Mouse (Mus musculus) stomach, embryonic 14.5 days (tissue): Measurements from ENCODE around the gene Adgrl3. TPM values are rescaled to one million over a fixed set of nuclear protein-coding genes. Genes with fewer than 3 reads are reported as not detected.

Experiments
- ATAC-seq: fragments of 200-750 bp; cut with Nextera tagmentation; 2 replicates; pipeline ENCODE4 v1.8.0; 2017; ENCODE audit warnings: low read depth, moderate TSS enrichment; ENCODE audit not compliant: insufficient number of reproducible peaks, insufficient read depth, low FRiP score
- H3K27ac ChIP-seq: fragments of 300-500 bp; sonication (generic); 2 replicates; pipeline ENCODE4 v1.5.1; 2014; ENCODE audit warnings: mild to moderate bottlenecking, low read length, moderate library complexity, mixed read lengths
- H3K27me3 ChIP-seq: fragments of 300-500 bp; sonication (generic); 2 replicates; pipeline ENCODE4 v1.6.1; 2014; ENCODE audit warnings: low read length, control low read depth, mixed read lengths; ENCODE audit not compliant: control insufficient read depth, insufficient read depth
- H3K36me3 ChIP-seq: fragments of 300-500 bp; sonication (generic); 2 replicates; pipeline ENCODE4 v1.6.1; 2014; ENCODE audit warnings: mild to moderate bottlenecking, control low read depth, low read length, moderate library complexity, mixed read lengths; ENCODE audit not compliant: control insufficient read depth, insufficient read depth
- H3K4me1 ChIP-seq: fragments of 300-500 bp; sonication (generic); 2 replicates; pipeline ENCODE4 v1.6.1; 2014; ENCODE audit warnings: low read length, control low read depth, mixed read lengths; ENCODE audit not compliant: control insufficient read depth, insufficient read depth
- H3K4me2 ChIP-seq: fragments of 300-500 bp; sonication (generic); replicated peaks from 2 replicates; pipeline ENCODE4 v1.6.1; 2014; ENCODE audit warnings: low read depth, low read length, control low read depth
- H3K4me3 ChIP-seq: fragments of 300-500 bp; sonication (generic); 2 replicates; pipeline ENCODE4 v1.5.1; 2014; ENCODE audit warnings: low read depth, low read length, control low read depth
- H3K9ac ChIP-seq: fragments of 300-500 bp; sonication (generic); replicated peaks from 2 replicates; pipeline ENCODE4 v1.6.1; 2014; ENCODE audit warnings: low read depth, mild to moderate bottlenecking, control low read depth, low read length, moderate library complexity, mixed read lengths
- H3K9me3 ChIP-seq: fragments of 300-500 bp; sonication (generic); 2 replicates; pipeline ENCODE4 v1.6.1; 2016; ENCODE audit warnings: low read depth, low read length, control low read depth; ENCODE audit not compliant: control insufficient read depth
- WGBS: fragments of 180-500 bp; shearing (Covaris S2); extraction: QIAGEN DNeasy Blood & Tissue Kit; methylation state at CpG from one replicate; pipeline ENCODE4 v1.1.7; 2014; 5-methylcytosine and 5-hydroxymethylcytosine counted together
- polyA plus RNA-seq: library from polyadenylated mRNA; unstranded; fragments of >200 nt; fragmentation: Nextera tagmentation; extraction: Ambion mirVana; gene quantifications from 2 replicates; pipeline ENCODE4 v1.2.1, GENCODE M21; 2014

The Adgrl3 gene
- polyA plus RNA-seq: 35.5 and 38.4 TPM in 2 replicates

- peak within 1 kb of the TSS; percentile 72 for H3K4me3 ChIP-seq
- peak within 1 kb of the TSS; percentile 92 for H3K27ac ChIP-seq
- no peaks in the 10 kb centered on the region for H3K9me3 ChIP-seq
- H3K9ac ChIP-seq: peak within 1 kb of the TSS; percentile 81
- peak within 1 kb of the TSS; percentile 91 for H3K4me2 ChIP-seq
- H3K36me3 ChIP-seq: no peaks in the 10 kb centered on the region
- under 1% methylated on average over 60 of the region's 70 CpGs for WGBS
- 0 out of 2 replicates have a peak, but pooled peaks cover 3% of the 10 kb centered on the region for H3K4me1 ChIP-seq
- peak; percentile 90 for ATAC-seq
- no peaks in the 10 kb centered on the region for H3K27me3 ChIP-seq
These were observed at the start of gene Adgrl3 for GRCm38 (mm10) chr5:81019590-81020254. Gene Adgrl3, plus strand, starts transcription at chr5:81020138.

- H3K4me1 ChIP-seq: 0 out of 2 replicates have a peak, but pooled peaks cover 3% of the 10 kb centered on the region
- no peaks in the 10 kb centered on the region for H3K27me3 ChIP-seq
- H3K4me3 ChIP-seq: peak overlapping the region; percentile 72
- ATAC-seq: peak; percentile 19; the same call in 1 of the 2 replicates
- H3K9ac ChIP-seq: no peak overlapping the region; the same call in 1 of the 2 replicates
- no peak overlapping the region for H3K27ac ChIP-seq
- no peaks in the 10 kb centered on the region for H3K9me3 ChIP-seq
- WGBS: 9% methylated on average over 3 of the region's 3 CpGs
- no peaks in the 10 kb centered on the region for H3K36me3 ChIP-seq
- H3K4me2 ChIP-seq: peak overlapping the region; percentile 91
These were observed 772 bp upstream of the Adgrl3 start for GRCm38 (mm10) chr5:81019166-81019565.

- Histone ChIP-seq H3K9me3 (no peaks in the 10 kb centered on the region), H3K4me3 (peak overlapping the region; percentile 72), H3K36me3 (no peaks in the 10 kb centered on the region), H3K27me3 (no peaks in the 10 kb centered on the region), H3K27ac (peak overlapping the region; percentile 92), H3K4me2 (peak overlapping the region; percentile 91), H3K9ac (peak overlapping the region; percentile 81), H3K4me1 (0 out of 2 replicates have a peak, but pooled peaks cover 3% of the 10 kb centered on the region)
- peak; percentile 25 for ATAC-seq
- WGBS: 0% methylated on average over 59 of the region's 67 CpGs
These were observed 505 bp downstream of the Adgrl3 start for GRCm38 (mm10) chr5:81020281-81021005.

- no peaks in the 10 kb centered on the region for H3K27me3 ChIP-seq
- WGBS: 0% methylated on average over 6 of the region's 6 CpGs
- peak overlapping the region; percentile 81; the same call in 1 of the 2 replicates for H3K9ac ChIP-seq
These were observed 1.0 kb downstream of the Adgrl3 start for GRCm38 (mm10) chr5:81021006-81021320.

GRCm38 (mm10) chr5:81021331-81021863 is 1.5 kb downstream of the Adgrl3 start:
- H3K9ac ChIP-seq: peak overlapping the region; percentile 81
- H3K27ac ChIP-seq: no peak overlapping the region; the same call in 1 of the 2 replicates
- H3K9me3 ChIP-seq: no peaks in the 10 kb centered on the region
- H3K4me2 ChIP-seq: peak overlapping the region; percentile 91
- under 1% methylated on average over 39 of the region's 39 CpGs for WGBS
- ATAC-seq: no peak
- no peaks in the 10 kb centered on the region for H3K36me3 ChIP-seq
- 0 out of 2 replicates have a peak, but pooled peaks cover 3% of the 10 kb centered on the region for H3K4me1 ChIP-seq
- no peaks in the 10 kb centered on the region for H3K27me3 ChIP-seq
- peak overlapping the region; percentile 72 for H3K4me3 ChIP-seq

More at GRCm38 (mm10) chr5:81021006-81021320, 1.0 kb downstream of the Adgrl3 start:
- Histone ChIP-seq H3K4me2 (peak overlapping the region; percentile 91), H3K36me3 (no peaks in the 10 kb centered on the region), H3K9me3 (no peaks in the 10 kb centered on the region), H3K4me3 (peak overlapping the region; percentile 72), H3K27ac (peak overlapping the region; percentile 92), H3K4me1 (0 out of 2 replicates have a peak, but pooled peaks cover 3% of the 10 kb centered on the region)
- no peak for ATAC-seq

GRCm38 (mm10) chr5:81021864-81022305 is 1.9 kb downstream of the Adgrl3 start:
- Histone ChIP-seq H3K36me3 (no peaks in the 10 kb centered on the region), H3K27ac (no peak overlapping the region), H3K4me2 (peak overlapping the region; percentile 91), H3K9ac (peak overlapping the region; percentile 81), H3K4me1 (0 out of 2 replicates have a peak, but pooled peaks cover 3% of the 10 kb centered on the region), H3K9me3 (no peaks in the 10 kb centered on the region), H3K4me3 (peak overlapping the region; percentile 72), H3K27me3 (no peaks in the 10 kb centered on the region)
- no peak for ATAC-seq
- under 1% methylated on average over 21 of the region's 21 CpGs for WGBS

- peak overlapping the region; percentile 91 for H3K4me2 ChIP-seq
- H3K27me3 ChIP-seq: no peaks in the 10 kb centered on the region
- H3K4me3 ChIP-seq: peak overlapping the region; percentile 72
- H3K36me3 ChIP-seq: no peaks in the 10 kb centered on the region
- H3K27ac ChIP-seq: no peak overlapping the region; the same call in 1 of the 2 replicates
- 0 out of 2 replicates have a peak, but pooled peaks cover 3% of the 10 kb centered on the region for H3K4me1 ChIP-seq
- no peaks in the 10 kb centered on the region for H3K9me3 ChIP-seq
- peak overlapping the region; percentile 81 for H3K9ac ChIP-seq
- no peak for ATAC-seq
- WGBS: under 1% methylated on average over 24 of the region's 24 CpGs
These were observed 2.6 kb downstream of the Adgrl3 start for GRCm38 (mm10) chr5:81022306-81023071.
